Mouse (Mus musculus) splenic B cell, adult 2 months (primary cell): ENCODE data around the gene Slc7a7.

Source experiments
- DNase-seq: peaks from one replicate; pipeline ENCODE4 v3.0.0-alpha.2; 2011; ENCODE audit warnings: low read depth, low spot score
- H3K27me3 ChIP-seq: 2 replicates; pipeline ENCODE4 v1.6.1; 2012; ENCODE audit warnings: mild to moderate bottlenecking, low read length, moderate library complexity, mixed read lengths; ENCODE audit not compliant: control insufficient read depth, poor library complexity, insufficient read depth, severe bottlenecking
- H3K36me3 ChIP-seq: 2 replicates; pipeline ENCODE4 v1.6.1; 2012; ENCODE audit warnings: mild to moderate bottlenecking, low read length, moderate library complexity, mixed read lengths; ENCODE audit not compliant: control insufficient read depth, poor library complexity, insufficient read depth, severe bottlenecking

Gene Slc7a7

DNA sequence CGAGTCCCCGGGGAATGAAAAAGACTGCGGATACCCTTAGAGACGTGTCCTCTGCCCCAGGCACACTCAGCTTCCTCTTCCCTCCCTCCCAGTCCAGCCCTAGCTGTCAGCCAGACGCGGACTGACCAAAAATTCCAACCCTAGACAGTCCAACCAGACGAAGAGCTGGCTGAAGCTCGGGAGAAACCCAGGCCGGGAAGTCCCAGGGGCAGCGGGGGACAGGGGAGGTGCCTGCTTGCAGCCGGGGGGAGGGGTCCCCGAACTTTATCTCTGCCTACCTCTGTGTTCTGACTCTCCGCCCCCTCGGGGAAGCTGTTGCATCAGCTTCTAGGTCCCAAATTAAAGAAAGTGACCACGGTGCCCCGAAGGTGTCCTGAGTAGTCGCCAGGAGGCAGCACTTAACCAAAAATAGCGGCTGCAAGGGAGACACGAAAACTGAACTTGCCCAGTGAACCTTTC lies at the start of gene Slc7a7:
TSS of gene Slc7a7 (minus strand) at position 158 of the 459 bp plus-strand sequence.
- no peaks in the 10 kb centered on the region for H3K27me3 ChIP-seq
- DNase-seq: peak; percentile 57
- no peaks in the 10 kb centered on the region for H3K36me3 ChIP-seq

DNA sequence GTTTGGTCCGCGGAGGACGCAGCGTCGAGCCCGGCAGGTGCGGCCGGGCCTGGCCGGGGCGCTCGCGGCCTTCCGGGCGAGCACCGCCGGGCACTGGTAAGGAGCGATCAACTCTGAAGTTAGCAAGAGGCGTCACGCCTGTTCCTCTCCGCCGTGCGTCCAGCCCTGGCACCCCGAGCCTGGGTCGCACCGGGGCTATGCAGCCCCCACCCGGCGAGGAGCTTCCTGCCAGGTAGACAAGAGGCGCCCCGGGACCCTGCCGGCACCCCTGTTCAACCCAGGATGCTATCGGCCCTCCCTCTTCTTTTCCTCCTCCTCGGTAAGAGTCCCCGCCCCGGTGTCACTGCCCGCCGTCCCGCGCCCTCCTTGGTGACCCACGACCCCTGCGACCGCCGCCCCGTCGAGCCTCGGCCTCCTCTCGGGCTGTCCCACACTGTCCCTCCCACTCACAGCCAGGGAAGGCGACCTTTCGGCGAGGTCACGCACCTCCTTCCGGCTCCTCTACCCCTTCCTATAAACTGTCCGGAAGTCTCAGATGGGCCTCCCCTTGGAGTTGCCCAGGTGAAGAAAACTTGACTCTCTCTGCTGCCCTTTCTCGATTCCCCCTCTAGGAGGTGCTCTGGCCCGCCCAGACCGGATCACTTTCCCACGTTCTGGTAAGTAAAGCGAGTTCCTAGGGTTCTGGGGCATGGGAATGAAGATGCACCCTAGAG lies 46.9 kb upstream of the Slc7a7 start:
- no peaks in the 10 kb centered on the region for H3K27me3 ChIP-seq
- DNase-seq: peak; percentile 84
- peaks cover 38% of the 10 kb centered on the region for H3K36me3 ChIP-seq

DNA sequence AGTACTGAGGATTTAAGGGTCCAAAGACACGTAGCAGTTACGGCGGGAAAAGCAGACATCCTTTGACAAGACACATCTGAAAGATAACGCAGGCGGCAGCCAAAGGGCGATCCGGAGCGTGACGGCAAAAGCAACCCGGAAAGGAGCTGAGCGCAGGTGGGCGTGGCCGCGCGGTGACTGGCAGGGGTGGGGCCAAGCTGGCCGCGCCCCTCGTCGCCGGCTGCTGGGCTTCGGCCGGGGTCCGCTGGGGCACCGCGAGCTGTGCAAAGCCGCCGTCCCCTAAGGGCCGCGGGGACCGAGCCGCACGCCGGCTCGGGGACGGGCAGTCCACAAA lies 46.3 kb upstream of the Slc7a7 start, which contains the start of gene Lrp10:
TSS of gene Lrp10 (plus strand) at position 179 of the 334 bp plus-strand sequence.
- peak; percentile 94 for DNase-seq
- H3K27me3 ChIP-seq: no peaks in the 10 kb centered on the region
- H3K36me3 ChIP-seq: peaks cover 33% of the 10 kb centered on the region

DNA sequence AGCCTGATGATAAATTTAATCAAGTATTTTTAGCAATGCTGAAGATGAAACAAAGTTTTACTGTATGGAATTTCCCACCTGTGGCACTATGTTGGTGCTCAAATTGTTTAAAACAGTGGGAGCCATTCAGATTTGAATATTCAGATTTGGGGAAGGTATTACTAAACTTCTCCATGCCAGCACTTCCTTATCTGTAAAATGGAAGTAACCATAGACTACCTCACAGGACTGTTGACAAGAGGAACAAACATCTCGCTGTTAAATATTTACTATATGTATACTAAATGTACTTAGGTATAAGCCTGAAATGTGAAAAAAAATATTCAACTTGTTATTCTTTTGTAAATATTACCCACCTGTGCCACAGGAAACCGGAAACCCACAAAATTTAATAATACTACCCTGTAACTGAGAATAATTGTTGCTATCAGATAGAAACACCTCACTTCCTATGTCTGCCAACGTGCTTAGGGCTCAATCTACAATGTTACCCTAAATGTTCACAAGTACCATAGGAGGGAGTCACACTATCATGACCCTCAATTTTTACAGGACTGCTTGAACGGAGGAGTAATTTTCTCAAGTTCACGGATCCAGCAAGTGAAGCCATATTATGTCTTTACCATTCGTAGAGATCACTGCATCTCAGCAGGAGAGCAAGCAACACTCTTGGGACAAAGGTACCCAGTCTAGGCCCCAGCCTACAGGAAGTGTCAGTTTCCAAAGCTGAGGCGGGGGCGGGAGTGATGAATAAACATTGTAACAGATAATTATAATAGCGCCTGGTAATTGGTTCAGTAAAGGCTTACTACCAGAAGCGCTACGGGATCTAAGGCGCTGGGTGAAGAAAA lies 45.8 kb upstream of the Slc7a7 start:
- peak; percentile 70 for DNase-seq
- Histone ChIP-seq H3K27me3 (no peaks in the 10 kb centered on the region), H3K36me3 (peaks cover 29% of the 10 kb centered on the region)

DNA sequence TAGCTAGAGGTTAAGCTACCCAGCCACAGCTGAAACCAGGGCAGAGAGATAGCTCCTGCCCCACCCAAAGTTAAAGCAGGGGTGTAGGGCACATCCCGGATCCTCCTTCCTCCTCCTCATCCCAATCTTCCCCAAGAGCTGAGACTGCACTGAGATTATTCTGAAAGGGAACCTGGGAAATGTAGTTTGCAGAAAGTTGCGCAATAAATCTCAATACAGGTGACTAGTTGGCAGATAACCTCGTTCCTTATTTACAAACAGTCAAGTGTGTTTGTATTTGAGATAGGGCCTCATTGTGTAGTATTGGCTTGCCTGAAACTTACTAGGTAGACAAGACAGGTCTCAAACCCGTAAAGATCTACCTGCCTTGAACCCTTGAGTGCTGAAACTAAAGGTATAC lies 44.6 kb upstream of the Slc7a7 start:
- Histone ChIP-seq H3K27me3 (no peaks in the 10 kb centered on the region), H3K36me3 (peaks cover 17% of the 10 kb centered on the region)
- no peak for DNase-seq

DNA sequence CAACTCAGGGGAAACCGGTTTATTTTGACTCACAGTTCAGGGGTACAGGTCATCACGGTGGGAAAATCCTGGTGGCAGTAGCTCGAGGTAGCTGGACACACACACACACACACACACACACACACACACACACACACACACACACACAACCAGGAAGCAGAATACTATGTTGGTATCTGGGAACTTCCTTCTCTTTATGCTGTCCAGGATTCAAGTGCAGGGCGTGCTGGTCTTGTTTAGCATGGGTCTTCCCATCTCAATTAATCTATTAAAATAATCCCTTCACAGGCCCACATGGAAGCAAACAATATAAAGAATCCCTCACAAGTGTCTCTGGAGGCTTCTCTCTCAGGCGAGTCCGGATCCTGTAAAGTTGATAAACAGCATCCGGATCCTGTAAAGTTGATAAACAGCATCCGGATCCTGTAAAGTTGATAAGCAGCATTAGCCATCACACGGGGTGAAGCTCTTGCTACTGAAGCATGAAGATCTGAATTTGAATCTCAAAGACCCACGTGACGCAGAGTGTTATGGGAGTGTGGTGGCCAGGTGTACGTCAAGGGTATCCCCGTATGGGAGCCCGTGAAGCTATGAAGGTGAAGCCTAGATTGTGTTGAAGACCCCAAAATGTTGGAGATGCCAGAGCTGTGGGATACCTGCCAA lies 40.5 kb upstream of the Slc7a7 start:
- no peak for DNase-seq
- Histone ChIP-seq H3K27me3 (no peaks in the 10 kb centered on the region), H3K36me3 (no peaks in the 10 kb centered on the region)

DNA sequence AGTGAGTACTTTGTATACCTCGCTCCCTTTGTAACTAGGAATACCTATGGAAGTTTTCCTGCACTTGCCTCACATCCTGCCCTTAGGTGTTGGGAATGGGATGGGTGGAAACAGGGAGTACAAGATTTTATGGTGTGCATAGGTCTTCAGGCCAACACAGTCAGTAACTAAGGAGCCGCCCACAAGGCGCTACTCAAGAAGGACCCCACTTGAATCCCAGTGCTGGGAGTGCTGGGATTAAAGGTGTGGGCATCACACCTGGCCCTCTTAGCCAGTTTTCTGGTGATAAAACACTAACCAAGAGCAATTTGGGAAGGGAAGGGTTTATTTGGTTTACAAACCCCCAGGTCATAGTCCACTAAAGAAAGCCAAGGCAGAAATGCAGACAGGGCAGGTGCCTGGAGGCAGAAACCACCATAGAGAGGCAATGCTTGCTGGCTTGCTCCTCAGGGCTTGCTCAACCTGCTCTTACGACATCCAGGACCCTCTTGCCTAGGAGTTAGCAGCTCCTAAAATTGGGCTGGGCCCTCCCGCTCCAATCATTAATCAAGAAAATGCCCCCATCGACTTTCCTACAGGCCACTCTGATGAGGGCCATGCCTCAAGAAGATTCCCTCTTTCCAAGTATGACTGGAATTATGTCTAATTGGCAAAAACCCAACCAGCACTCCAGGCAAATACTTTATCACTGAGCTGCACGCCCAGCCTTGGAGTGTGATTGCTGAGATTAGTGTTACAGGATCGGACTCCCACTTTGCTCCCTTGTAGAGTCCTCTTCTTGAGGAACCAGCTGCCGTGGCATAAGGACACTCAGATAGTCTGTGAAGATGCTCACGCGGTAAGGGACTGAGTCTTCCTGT lies 37.3 kb upstream of the Slc7a7 start:
- H3K27me3 ChIP-seq: no peaks in the 10 kb centered on the region
- DNase-seq: no peak

DNA sequence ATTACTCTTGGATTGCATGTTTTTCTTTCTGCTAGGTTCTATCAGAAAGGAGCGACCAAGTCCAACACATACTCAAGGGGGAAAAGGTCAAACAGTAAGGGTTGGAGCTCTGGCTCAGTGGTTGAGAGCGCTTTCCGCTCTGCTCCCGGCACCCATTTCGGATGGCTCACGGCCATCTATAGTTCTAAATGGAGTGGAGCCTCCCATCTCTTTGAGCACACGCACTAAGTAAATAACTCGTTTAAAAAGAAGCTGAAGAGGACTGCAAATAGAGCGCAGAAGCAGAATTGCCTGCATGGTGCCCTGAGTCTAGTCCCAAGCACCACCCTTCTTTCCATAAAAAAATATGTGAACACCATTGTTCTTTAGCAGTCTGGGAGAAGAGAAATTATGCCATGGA lies 36.0 kb upstream of the Slc7a7 start:
- DNase-seq: no peak
- Histone ChIP-seq H3K27me3 (no peaks in the 10 kb centered on the region), H3K36me3 (no peaks in the 10 kb centered on the region)

More for the DNA sequence above, 37.3 kb upstream of the Slc7a7 start:
- H3K36me3 ChIP-seq: no peaks in the 10 kb centered on the region

DNA sequence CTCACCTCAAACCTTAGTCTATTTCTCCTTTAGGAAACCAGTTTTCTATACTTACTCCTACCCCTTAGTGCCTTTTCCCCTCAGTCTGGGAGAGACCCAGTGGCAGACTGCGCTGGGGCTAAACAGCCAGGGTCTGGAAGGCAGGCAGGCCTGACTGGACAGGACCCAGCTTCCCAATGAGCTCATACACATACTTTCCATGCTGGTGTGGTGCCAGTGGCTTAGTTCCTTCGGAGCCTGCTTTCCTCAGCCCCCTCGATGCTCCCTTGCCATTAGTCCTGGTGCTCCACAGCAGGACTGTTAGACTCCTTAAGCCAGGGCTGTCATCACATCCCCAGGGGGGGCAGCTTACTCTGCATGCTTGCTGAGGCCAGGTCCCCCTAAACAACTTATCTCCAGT lies 27.9 kb upstream of the Slc7a7 start:
- no peaks in the 10 kb centered on the region for H3K36me3 ChIP-seq
- no peaks in the 10 kb centered on the region for H3K27me3 ChIP-seq
- DNase-seq: no peak

DNA sequence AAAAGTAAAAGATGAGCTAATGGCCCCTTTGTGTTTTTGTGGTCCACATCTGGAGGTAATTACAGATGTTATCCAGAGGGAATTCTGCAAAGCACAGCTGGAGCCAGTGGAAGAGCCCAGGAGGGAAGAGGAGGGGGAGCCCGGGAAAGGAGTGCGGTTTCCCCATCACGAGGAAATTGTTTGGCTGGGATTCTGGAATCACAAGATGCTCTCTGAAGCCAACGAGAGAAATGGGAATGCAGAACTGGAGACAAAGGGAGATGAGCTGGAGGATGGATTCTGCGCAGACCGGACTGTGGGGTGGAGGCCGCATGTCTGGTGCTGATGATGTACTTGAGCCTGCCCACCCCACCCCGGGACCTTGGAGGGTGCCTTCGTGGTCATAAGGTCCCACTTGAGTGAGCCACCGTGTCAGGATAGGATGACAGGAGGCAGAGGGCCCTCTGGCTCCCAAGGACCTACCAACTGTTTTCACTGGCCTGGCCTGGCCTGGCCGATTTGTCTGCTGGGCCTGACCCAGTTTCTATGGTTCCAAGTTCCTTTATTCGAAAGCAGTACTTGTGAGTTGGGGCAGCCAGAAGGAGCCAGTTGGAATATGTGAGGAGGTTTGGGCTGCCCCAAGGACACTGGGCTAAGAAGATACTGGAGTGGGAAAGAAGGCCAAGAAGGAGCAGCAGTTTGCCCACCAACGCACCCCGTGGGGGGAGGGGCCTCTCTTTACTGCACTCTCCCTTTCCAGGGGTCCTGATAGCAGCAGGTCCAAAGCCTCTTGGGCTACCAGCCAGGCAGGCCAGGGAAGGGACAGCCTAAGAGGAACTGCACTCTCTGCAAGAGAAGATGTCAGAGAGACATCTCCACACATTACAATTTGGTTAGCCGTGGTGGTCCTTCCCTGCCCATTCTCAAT lies 26.4 kb upstream of the Slc7a7 start:
- DNase-seq: no peak
- H3K36me3 ChIP-seq: no peaks in the 10 kb centered on the region
- no peaks in the 10 kb centered on the region for H3K27me3 ChIP-seq

DNA sequence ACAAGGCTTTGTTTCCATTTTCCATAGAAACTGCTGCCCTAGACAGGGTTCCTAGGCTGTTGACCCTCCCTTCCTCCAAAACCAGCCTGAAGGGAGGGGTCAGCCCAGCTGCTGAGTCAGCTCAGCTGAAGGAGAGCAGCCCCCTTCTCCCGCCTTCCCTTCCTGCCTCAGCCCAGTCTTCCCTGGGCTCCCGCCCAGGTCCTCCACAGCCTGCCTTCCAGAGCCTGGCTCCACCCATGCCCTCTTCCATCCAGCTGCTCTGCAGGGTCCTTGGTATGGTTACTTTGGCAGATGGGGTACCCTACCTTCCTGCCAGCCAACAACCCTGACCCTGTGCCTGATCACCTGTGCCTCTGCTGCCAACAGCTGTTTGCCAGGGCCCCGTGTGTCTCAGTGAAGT lies 25.6 kb upstream of the Slc7a7 start:
- Histone ChIP-seq H3K27me3 (no peaks in the 10 kb centered on the region), H3K36me3 (no peaks in the 10 kb centered on the region)
- no peak for DNase-seq

DNA sequence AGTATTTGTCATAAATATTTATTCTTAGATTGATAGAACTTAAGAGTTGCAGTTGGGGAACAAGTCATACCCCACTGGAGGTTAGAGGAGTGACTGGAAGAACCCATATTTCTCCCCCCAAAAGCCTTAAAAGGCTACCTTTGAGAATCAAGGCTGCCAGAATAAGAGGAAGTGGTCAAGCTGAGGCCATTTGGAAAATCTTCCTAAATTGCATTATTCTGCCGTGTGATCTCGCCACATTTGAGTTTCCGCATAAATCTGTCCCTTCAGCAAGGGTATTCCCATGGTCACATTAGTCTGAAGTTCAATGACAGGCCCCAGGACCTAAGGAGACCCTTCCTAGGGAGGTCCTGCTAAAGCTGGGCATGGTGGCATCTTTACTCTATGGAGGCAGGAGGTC lies 25.0 kb upstream of the Slc7a7 start:
- no peak for DNase-seq
- no peaks in the 10 kb centered on the region for H3K27me3 ChIP-seq
- H3K36me3 ChIP-seq: no peaks in the 10 kb centered on the region

DNA sequence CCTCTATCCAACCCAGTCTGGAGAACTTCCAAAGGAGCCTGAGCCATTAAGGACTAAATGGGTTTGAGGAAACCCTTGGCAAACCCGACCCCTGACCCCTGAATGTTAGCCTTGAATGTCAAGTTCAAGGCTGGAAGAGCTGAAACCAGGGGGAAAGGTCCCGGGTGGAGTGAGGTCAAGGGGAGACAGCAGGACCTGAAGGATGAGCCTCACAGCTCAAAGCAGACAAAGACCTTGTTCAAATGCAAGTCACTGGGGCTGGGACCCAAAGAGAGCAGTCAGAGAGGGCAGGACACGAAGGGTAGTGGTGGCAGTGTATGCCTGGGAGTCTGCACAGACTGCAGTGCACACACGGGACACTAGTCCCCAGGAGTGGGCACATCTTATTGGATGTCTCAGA lies 23.8 kb upstream of the Slc7a7 start:
- no peak for DNase-seq
- H3K36me3 ChIP-seq: no peaks in the 10 kb centered on the region
- H3K27me3 ChIP-seq: no peaks in the 10 kb centered on the region
